Mouse (Mus musculus) T-cell, adult 66 days (primary cell): ENCODE data around the gene Mrpl47. TPM values are rescaled to one million over a fixed set of nuclear protein-coding genes. Genes with fewer than 3 reads are reported as not detected.

Experiments used
- total RNA-seq, 2 experiments: library from RNA; stranded (reverse); gene quantifications; 3 replicates in 1 of 2; 4 replicates in 1 of 2; pipeline ENCODE4 v1.2.4; 2023

Mrpl47 gene
- 10 to 100 TPM in 1 of 2 experiments, 1 to 10 TPM in 1; 8.1 to 13.4 TPM for total RNA-seq

DNA sequence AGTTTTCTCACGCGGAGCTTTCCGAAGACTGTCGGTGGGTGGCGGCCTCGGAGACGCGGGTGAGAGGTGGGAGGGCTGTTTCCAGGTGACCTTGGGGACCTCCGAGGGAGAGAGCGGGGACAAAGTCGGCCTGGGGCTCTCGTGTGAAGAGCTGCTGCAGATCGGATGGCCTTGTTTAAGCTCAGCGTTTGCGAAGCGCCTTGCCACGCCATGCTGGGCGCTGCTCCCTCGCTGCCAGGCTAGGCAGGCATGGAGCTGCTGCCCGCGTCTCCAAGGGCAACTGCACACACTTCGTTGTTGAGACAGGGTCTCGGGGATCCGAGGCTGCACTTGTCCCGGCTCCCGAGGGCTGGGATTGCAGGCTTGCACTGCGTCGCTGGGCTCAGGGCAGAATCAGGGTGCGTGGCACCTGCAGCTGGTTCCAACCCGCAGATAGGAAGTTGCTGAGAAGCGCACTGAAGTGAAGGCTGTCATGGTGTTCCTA lies at the start of gene Mrpl47:
TSS of gene Mrpl47 (minus strand) at position 434 of the 484 bp plus-strand sequence.

DNA sequence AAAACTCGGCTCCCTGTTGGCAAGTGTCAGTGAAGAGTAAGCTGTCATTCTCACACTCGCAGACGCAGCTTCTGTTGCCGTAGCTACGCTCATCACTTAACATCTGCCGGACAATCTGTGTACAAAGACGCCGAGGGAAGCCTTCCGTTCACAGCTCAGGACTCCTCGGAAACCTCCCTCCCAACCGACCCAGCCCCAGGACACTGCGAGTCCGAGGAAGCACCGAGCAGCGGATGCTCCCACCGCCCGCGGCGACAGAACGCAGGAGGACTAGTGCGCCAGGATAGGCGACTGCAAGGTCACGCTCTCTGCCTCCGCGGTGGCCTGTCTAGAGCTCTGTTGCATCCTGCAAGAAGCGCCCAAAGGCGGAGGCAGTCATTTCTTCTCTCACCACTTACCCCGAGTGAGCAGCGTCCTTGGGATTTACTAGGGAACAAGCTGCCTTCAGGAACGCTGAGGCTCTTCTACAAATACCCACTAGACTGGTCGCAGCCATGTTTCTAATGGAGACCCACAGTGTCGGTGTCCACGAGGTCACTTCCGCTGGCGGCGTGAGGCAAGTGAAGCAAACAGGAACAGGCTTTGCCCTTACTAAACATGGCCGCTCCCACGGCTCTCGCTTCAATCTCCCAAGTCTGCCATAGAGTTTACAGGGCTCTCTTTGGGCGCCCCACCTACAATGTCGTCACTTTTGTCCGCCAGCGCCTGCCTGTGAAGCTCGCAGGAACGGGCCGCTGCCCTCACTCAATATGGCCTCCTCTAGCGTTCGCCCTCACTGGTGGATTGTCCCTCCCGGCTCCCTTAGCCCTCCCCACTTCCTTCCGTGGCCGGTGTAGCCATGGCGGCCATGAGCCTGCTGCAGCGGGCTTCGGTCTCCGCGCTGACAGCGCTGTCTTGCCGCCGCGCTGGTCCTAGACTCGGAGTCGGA lies 897 bp downstream of the Mrpl47 start, which contains the start of gene Ndufb5:
TSS of gene Ndufb5 (plus strand) at position 747 of the 928 bp plus-strand sequence.

DNA sequence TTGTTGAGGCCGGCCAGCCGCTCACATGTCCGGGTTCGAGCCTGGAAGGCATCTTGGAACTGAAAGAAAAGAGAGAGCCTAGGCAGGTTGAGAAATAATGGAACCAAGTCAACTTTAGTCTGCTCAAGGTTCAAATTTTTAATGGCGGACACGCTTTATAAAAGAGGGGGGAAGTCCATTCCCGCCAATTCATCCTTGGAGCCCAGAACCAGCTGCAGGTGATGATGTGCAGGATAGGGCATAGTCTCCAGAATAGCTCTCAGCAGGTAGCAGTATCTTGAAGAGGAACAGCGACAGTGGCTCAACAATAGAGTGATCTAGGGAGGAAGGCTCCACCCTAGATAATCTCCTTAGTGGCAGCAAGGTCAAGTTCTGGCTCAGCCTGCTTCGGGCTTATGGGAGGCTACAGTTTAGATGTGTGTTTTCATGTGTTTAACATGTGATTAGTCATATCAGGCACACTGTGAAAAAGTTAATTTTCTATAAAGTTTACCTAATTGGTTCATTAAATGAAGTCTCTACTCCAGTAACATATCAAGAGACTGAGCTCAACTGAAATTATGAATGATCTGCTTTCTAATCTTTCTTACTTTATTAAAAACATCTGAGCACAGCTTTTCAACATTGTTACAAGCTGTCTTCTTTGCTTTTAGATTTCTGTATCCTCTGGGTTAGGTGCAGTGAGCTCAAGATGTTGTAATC lies 31.6 kb downstream of the Mrpl47 start, which contains the start of gene Actl6a:
TSS of gene Actl6a (plus strand) at position 652 of the 702 bp plus-strand sequence.

Other genes starting within 250 kb of the Mrpl47 start
- gene Kcnmb3, start 245.4 kb downstream of the Mrpl47 start, total RNA-seq, result 1 to 10 TPM; 1.2 to 1.3 TPM
- 10 to 100 TPM; 44.2 to 45.5 TPM for gene Zfp639, start 227.3 kb downstream of the Mrpl47 start, total RNA-seq
- gene Mfn1, start 208.1 kb downstream of the Mrpl47 start, total RNA-seq, result 10 to 100 TPM; 34.0 to 35.0 TPM
- gene Gnb4, start 121.0 kb downstream of the Mrpl47 start, total RNA-seq, result 10 to 100 TPM; 26.3 to 28.2 TPM
- gene Actl6a, start 31.3 kb downstream of the Mrpl47 start, total RNA-seq, result 10 to 100 TPM; 68.0 to 69.2 TPM
- 10 to 100 TPM; 76.2 to 86.4 TPM for gene Ndufb5, start 615 bp downstream of the Mrpl47 start, total RNA-seq
- not detected for gene Usp13, start 79.9 kb upstream of the Mrpl47 start, total RNA-seq